ENCODE assay signal across 9 mouse cellular contexts in genomic region chr2:153214771-153215259, GRCm38 (mm10). TPM values are rescaled to one million over a fixed set of nuclear protein-coding genes. Genes with fewer than 3 reads are reported as not detected.
DNase-seq lines count a peak whose midpoint lies in the region; ATAC-seq and TF ChIP-seq lines count a peak whose summit lies in the region.
"Had no signal": no experiment of that assay in that cellular context is flagged by ENCODE, and none has a peak within 500 bp of the region (broad histone marks: within the 10 kb centered on the region; RNA-seq: fewer than 3 reads in every experiment).

No protein-coding gene starts in this region.

- no peak for DNase-seq in lung, embryonic 14.5 days
- DNase-seq in lung, postnatal 14 days: no peak
- DNase-seq in thymus, postnatal 4 days: peak; percentile 50
- DNase-seq in gastrocnemius, postnatal 4 days (ENCODE audit: low spot score in 2 of 2): no peak
- DNase-seq in layer of hippocampus, adult 9-10 months (ENCODE audit: low spot score): no peak
- DNase-seq in gastrocnemius, adult 2 months: no peak

- H3K9me3 ChIP-seq in lung, embryonic 14.5 days (ENCODE audit: low read depth, low read length): no peaks in the 10 kb centered on the region
- no peaks in the 10 kb centered on the region for H3K9me3 ChIP-seq in heart, embryonic 16.5 days (replicated peaks; ENCODE audit: control insufficient read depth, low read length)
- H3K9me3 ChIP-seq: neural tube, embryonic 13.5 days had no signal

- WGBS in lung, embryonic 14.5 days: 44% methylated on average over 6 of the region's 6 CpGs
- 33% methylated on average over 6 of the region's 6 CpGs for WGBS in heart, embryonic 16.5 days
- WGBS in macrophage (ENCODE audit: missing documents): 2% methylated on average over 6 of the region's 6 CpGs

- no peak overlapping the region for H3K27ac ChIP-seq in lung, embryonic 14.5 days (ENCODE audit: low read depth)
- peak overlapping the region; percentile 40; the same call in 1 of the 2 replicates for H3K27ac ChIP-seq in heart, embryonic 16.5 days (ENCODE audit: low read length)
- H3K27ac ChIP-seq in macrophage: peak overlapping the region; percentile 99
- no peak overlapping the region for H3K27ac ChIP-seq in gastrocnemius, adult 2 months
- H3K27ac ChIP-seq: neural tube, embryonic 13.5 days had no signal

- TF ChIP-seq CTCF in lung, embryonic 14.5 days (IDR thresholded peaks at IDR 0.05; ENCODE audit: low read depth): no peak
- TF ChIP-seq CTCF in gastrocnemius, adult 2 months (IDR thresholded peaks at IDR 0.05): no peak

- peaks cover 4% of the 10 kb centered on the region for H3K36me3 ChIP-seq in lung, embryonic 14.5 days (ENCODE audit: insufficient read depth)
- peaks cover 2% of the 10 kb centered on the region for H3K36me3 ChIP-seq in heart, embryonic 16.5 days (ENCODE audit: control insufficient read depth, insufficient read depth)
- peaks cover 2% of the 10 kb centered on the region for H3K36me3 ChIP-seq in macrophage (ENCODE audit: inconsistent target)

- H3K4me2 ChIP-seq in lung, embryonic 14.5 days: no peak overlapping the region
- H3K4me2 ChIP-seq in heart, embryonic 16.5 days (ENCODE audit: low read depth, low read length): no peak overlapping the region
- H3K4me2 ChIP-seq: neural tube, embryonic 13.5 days had no signal

- no peak overlapping the region for H3K4me3 ChIP-seq in lung, embryonic 14.5 days (ENCODE audit: low read depth, low read length)
- H3K4me3 ChIP-seq in heart, embryonic 16.5 days (ENCODE audit: low read length): no peak overlapping the region
- no peak overlapping the region for H3K4me3 ChIP-seq in macrophage (ENCODE audit: inconsistent target)
- H3K4me3 ChIP-seq in gastrocnemius, adult 2 months: no peak overlapping the region
- H3K4me3 ChIP-seq: neural tube, embryonic 13.5 days had no signal

- H3K9ac ChIP-seq in lung, embryonic 14.5 days: no peak overlapping the region
- H3K9ac ChIP-seq in heart, embryonic 16.5 days (ENCODE audit: low read length): no peak overlapping the region
- H3K9ac ChIP-seq: neural tube, embryonic 13.5 days had no signal

- no peaks in the 10 kb centered on the region for H3K27me3 ChIP-seq in lung, embryonic 14.5 days (ENCODE audit: insufficient read depth, low read length)
- H3K27me3 ChIP-seq in heart, embryonic 16.5 days (ENCODE audit: control insufficient read depth, insufficient read depth, low read length): no peaks in the 10 kb centered on the region
- H3K27me3 ChIP-seq: neural tube, embryonic 13.5 days had no signal

- no peaks in the 10 kb centered on the region for H3K4me1 ChIP-seq in lung, embryonic 14.5 days (ENCODE audit: insufficient read depth)
- H3K4me1 ChIP-seq in heart, embryonic 16.5 days (ENCODE audit: control insufficient read depth, insufficient read depth, low read length): peaks cover 12% of the 10 kb centered on the region
- H3K4me1 ChIP-seq: neural tube, embryonic 13.5 days had no signal

- intact Hi-C loops in gastrocnemius, adult 2 months (cut with DNase I): no loop called here

- no peaks in the 10 kb centered on the region for H3K79me2 ChIP-seq in macrophage (ENCODE audit: inconsistent target)

- peak; percentile 33; the same call in 1 of the 2 replicates for ATAC-seq in lung, embryonic 14.5 days (ENCODE audit: insufficient read depth)
- 0 out of 2 replicates have a peak, but pooled peaks have one; percentile 47 for ATAC-seq in heart, embryonic 16.5 days (replicated peaks; ENCODE audit: extremely low read depth, insufficient read depth, low FRiP score)

RNA-seq across cellular contexts. Expression of gene Tspyl3, which starts 10.4 kb away (rescaled TPM):
- 6.6 and 7.5 TPM in 2 replicates for polyA plus RNA-seq in lung, embryonic 14.5 days (2014; fragmentation: Nextera tagmentation; extraction: Ambion mirVana)
- 6.5 and 7.5 TPM in 2 replicates for polyA plus RNA-seq in heart, embryonic 16.5 days (2015; fragmentation: Nextera tagmentation; extraction: Ambion mirVana)
- 1 to 10 TPM; 2.0 to 8.6 (median 4.8) TPM for total RNA-seq in macrophage (2018; cell fraction: chromatin; rRNA removed)
- 1 to 10 TPM; 3.9 to 7.4 (median 5.7) TPM for total RNA-seq in macrophage (2018; cell fraction: cytosol; rRNA removed)
- total RNA-seq in macrophage (2018; cell fraction: nucleus; rRNA removed): 10 to 100 TPM in 5 of 26 experiments, 1 to 10 TPM in 21; 3.1 to 13.7 (median 7.6) TPM
- 3.4 to 5.4 TPM (median 4.4 TPM) in 3 replicates for polyA plus RNA-seq in macrophage (2018)
- 1 to 10 TPM; 3.8 to 4.0 TPM for total RNA-seq in gastrocnemius, postnatal 4 days (2021)
- under 1 TPM; 0.38 to 0.59 TPM for total RNA-seq in gastrocnemius, adult 2 months (2021)

RNA-seq across cellular contexts. Expression of gene Plagl2, which starts 26.4 kb away (rescaled TPM):
- polyA plus RNA-seq in lung, embryonic 14.5 days (2014; fragmentation: Nextera tagmentation; extraction: Ambion mirVana): 23.3 TPM in 2 replicates
- polyA plus RNA-seq in heart, embryonic 16.5 days (2015; fragmentation: Nextera tagmentation; extraction: Ambion mirVana): 9.8 and 10.3 TPM in 2 replicates
- total RNA-seq in macrophage (2018; cell fraction: chromatin; rRNA removed): 100 to 1,000 TPM in 9 of 26 experiments, 10 to 100 TPM in 17; 29.9 to 167 (median 78.6) TPM
- total RNA-seq in macrophage (2018; cell fraction: cytosol; rRNA removed): 100 to 1,000 TPM in 5 of 26 experiments, 10 to 100 TPM in 21; 40.4 to 182 (median 83.3) TPM
- 100 to 1,000 TPM in 17 of 26 experiments, 10 to 100 TPM in 9; 53.5 to 249 (median 123) TPM for total RNA-seq in macrophage (2018; cell fraction: nucleus; rRNA removed)
- 26.7 to 29.5 TPM (median 28.6 TPM) in 3 replicates for polyA plus RNA-seq in macrophage (2018)
- total RNA-seq in gastrocnemius, postnatal 4 days (2021): 10 to 100 TPM; 13.4 to 13.6 TPM
- 1 to 10 TPM; 2.5 to 2.8 TPM for total RNA-seq in gastrocnemius, adult 2 months (2021)

RNA-seq across cellular contexts. Expression of gene Pofut1, which starts 26.5 kb away (rescaled TPM):
- polyA plus RNA-seq in lung, embryonic 14.5 days (2014; fragmentation: Nextera tagmentation; extraction: Ambion mirVana): 8.5 and 8.7 TPM in 2 replicates
- 3.7 and 4.0 TPM in 2 replicates for polyA plus RNA-seq in heart, embryonic 16.5 days (2015; fragmentation: Nextera tagmentation; extraction: Ambion mirVana)
- 100 to 1,000 TPM in 10 of 26 experiments, 10 to 100 TPM in 16; 60.8 to 135 (median 92.8) TPM for total RNA-seq in macrophage (2018; cell fraction: chromatin; rRNA removed)
- total RNA-seq in macrophage (2018; cell fraction: cytosol; rRNA removed): 10 to 100 TPM; 13.1 to 32.3 (median 19.1) TPM
- total RNA-seq in macrophage (2018; cell fraction: nucleus; rRNA removed): 100 to 1,000 TPM in 1 of 26 experiments, 10 to 100 TPM in 25; 46.0 to 110 (median 70.7) TPM
- 10.7 to 19.5 TPM (median 16.7 TPM) in 3 replicates for polyA plus RNA-seq in macrophage (2018)
- 10 to 100 TPM; 45.3 to 46.9 TPM for total RNA-seq in gastrocnemius, postnatal 4 days (2021)
- 10 to 100 TPM in 1 of 2 experiments, 1 to 10 TPM in 1; 7.6 to 13.2 TPM for total RNA-seq in gastrocnemius, adult 2 months (2021)

RNA-seq across cellular contexts. Expression of gene Tm9sf4, which starts 53.7 kb away (rescaled TPM):
- 90.2 and 90.9 TPM in 2 replicates for polyA plus RNA-seq in lung, embryonic 14.5 days (2014; fragmentation: Nextera tagmentation; extraction: Ambion mirVana)
- polyA plus RNA-seq in heart, embryonic 16.5 days (2015; fragmentation: Nextera tagmentation; extraction: Ambion mirVana): 63.0 and 65.4 TPM in 2 replicates
- total RNA-seq in macrophage (2018; cell fraction: chromatin; rRNA removed): 100 to 1,000 TPM; 206 to 532 (median 312) TPM
- 100 to 1,000 TPM; 104 to 167 (median 140) TPM for total RNA-seq in macrophage (2018; cell fraction: cytosol; rRNA removed)
- 100 to 1,000 TPM; 197 to 420 (median 240) TPM for total RNA-seq in macrophage (2018; cell fraction: nucleus; rRNA removed)
- polyA plus RNA-seq in macrophage (2018): 93.5 to 244 TPM (median 125 TPM) in 3 replicates
- total RNA-seq in gastrocnemius, postnatal 4 days (2021): 10 to 100 TPM; 79.4 to 83.5 TPM
- 10 to 100 TPM; 30.6 to 41.1 TPM for total RNA-seq in gastrocnemius, adult 2 months (2021)

Comparison
In these comparisons a context has a peak if more than half of its experiments do, and no peak if none do; other contexts are left out.
1. H3K27ac ChIP-seq: peak in heart, embryonic 16.5 days (single experiment) and macrophage (single experiment); none in lung, embryonic 14.5 days (single experiment) and gastrocnemius, adult 2 months (single experiment).